Mouse (Mus musculus) neutrophil, adult 5-6 weeks (primary cell): Measurements from ENCODE around the gene Efcab8. TPM values are rescaled to one million over a fixed set of nuclear protein-coding genes. Genes with fewer than 3 reads are reported as not detected.
"Not testable (repeated sequence)": the region's sequence is repeated elsewhere in the genome, so short reads cannot be mapped to it uniquely, and the experiment has no call there.

ENCODE experiments used
- ATAC-seq: fragments of 151-379, 151-347 bp; 2 replicates; pipeline ENCODE4 v1.8.0; 2017; ENCODE audit warnings: mild to moderate bottlenecking, moderate TSS enrichment; ENCODE audit not compliant: insufficient number of reproducible peaks, poor library complexity, low FRiP score, severe bottlenecking; ENCODE audit errors: extremely low read depth
- total RNA-seq: library from RNA; stranded (forward); fragments of 200-1000 nt; gene quantifications from 2 replicates; pipeline ENCODE4 v1.2.3, GENCODE M21; 2017

Efcab8 gene
- total RNA-seq, 1 experiment from 2014 or later, result 1.9 TPM

DNA sequence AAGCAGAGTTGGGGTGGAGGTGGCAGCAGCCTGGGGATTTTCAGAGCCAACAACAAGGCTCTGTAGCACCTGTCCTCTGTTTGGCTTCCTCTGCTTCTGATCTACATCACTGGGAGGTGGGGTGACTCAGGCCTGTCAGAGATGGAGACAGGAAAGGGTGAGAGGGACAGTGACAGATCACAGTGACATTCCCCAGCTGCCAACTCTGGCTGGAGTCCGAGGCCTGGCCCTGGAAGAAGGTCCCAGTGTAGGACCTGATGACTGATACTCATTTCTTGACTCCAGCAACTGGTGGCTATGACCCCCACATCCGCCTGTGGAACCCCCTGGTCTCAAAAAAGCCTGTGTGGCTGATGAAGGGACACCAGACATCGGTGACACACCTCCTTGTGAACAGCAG is 30.2 kb downstream of the Efcab8 start:
- ATAC-seq, result no peak

DNA sequence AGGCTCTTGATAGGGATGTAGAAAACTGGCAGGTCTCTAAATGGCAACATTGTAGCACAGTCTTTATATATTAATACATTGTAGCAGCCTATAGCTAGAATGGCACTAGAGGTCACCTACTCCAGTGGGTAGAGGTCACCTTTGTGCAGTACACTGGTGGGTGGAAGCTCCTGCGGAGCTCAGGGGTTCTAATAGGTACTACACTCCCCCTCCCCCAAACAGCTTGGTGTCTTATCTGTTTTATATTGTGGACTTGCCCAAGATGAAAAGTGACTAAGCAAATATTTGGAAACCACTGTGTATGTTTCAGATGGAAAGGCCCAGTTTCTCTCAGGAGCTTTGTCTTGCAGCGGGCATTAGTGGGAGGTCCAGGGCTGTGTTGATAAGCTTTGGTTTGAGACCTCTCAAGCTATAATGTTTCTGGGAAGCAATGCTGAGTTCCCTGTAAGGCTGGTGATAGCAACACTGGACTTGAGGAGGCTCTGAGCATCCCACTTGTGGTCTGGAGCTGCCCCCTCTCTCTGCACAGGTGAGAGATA is 42.3 kb downstream of the Efcab8 start:
- ATAC-seq, result no peak

DNA sequence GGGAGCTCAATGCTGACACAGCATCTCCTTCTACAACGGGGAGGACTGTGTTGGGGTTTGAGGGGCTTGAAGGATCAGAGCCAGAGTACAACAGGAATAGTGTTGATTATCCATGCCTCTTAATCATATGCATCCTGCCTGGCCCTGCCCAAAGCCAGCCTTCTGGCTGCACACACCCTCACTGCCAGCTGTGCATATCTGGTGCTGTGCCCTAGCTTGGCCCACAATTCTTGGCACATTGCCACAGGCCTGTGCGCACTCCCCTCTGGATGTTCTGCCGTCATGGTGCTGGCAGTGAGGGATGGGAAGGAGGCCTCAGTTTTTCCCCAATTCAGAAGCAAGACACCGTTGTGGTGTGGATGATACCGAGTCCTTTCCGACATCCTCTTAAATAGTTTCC is 44.9 kb downstream of the Efcab8 start:
- no peak for ATAC-seq

DNA sequence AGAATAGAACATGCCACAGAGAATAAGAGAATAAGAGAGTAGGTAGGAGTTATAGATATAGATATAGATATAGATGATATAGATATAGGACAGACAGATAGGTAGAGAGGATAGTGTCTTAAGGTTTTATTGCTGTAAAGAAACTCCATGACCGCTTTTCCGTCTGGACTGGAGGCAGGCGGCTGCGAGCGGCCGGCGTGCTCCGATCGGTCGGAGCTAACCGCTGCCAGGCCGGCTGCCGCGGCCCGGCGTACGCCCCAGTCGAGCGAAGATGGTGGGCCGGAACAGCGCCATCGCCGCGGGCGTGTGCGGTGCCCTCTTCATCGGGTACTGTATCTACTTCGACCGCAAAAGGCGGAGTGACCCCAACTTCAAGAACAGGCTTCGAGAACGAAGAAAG is 46.2 kb downstream of the Efcab8 start:
- ATAC-seq, result not testable (repeated sequence)

DNA sequence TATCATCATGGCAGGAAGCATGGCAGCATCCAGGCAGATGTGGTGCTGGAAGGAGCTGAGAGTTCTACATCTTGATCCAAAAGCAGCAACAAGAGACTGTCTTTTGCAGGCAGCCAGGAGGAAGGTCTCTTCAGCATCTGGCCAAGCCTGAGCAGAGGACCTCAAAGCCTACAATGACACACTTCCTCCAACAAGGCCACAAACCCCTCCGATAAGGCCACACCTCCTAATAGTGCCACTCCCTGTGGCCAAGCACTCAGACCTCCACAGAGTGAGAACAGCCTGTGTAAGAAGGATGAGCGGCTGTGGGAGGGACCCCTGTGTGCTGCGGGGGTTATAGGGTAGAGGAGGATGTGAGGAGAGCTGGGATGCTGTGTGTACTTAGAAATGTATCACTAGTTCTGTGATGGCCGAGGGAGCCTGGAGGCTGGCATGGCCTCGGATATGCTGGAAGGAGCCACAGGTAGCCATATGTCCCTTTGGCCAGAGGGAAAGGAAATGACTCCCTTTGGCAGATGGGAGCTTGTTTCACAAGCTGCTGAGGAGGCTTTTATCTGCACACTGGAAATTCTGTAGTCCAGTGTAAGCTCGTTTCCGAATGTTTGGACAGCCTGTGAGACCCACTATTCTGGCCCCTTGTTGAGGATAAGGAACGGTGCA is 47.6 kb downstream of the Efcab8 start:
- ATAC-seq, result no peak

DNA sequence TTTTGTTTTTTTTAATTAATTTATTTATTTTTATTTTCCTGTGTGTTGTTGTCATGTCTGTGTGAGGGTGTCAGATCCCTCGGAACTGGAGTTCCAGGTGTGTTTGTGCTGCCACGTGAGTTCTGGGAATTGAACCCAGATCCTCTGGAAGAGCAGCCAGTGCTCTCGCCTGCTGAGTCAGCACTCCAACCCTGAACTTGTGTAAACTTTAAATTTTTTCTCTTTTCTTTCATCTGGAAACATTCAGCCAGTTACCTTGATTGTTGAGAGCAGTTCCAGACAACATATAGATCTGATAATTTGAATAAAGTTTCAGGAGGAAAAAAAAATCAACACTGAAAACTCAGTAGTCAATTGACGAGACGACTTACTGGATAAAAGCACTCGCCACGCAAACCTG is 49.0 kb downstream of the Efcab8 start:
- no peak for ATAC-seq

DNA sequence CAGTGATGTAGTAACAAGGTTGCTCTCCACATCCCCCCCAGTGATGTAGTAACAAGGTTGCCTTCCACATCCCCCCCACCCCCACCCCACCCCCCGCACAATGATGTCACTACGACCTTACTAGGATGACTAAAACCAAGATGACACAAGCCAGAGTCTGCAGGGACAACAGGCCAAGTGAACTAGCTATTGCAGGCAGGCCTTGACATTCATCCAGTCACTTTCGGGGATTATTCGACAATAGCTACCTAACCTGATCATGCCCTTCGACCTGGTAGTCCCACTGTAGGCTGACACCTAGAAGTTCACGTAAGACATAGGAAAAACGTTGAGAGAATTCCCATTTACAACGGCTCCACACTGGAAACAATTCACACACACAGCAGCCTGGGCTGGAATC is 53.6 kb downstream of the Efcab8 start:
- ATAC-seq, result no peak

DNA sequence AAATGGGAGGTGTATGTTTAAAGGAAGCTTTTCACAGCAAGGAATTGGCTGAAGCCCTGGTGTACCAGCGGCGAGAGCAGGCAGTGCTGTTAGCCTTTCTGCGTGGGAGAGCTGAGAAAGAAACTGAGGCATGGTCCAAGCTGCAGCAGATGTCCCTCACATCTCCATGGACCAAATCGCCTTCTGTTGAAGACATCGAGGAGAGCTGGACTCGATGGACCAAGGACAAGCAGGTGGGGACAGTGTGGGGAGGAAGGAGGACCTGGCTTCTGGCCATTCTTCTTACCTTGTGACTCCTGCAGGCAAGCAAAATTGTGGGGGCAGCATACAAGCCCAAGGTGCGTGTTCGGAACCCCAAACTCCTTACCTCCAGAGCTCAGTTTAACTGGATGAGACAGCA is 63.1 kb downstream of the Efcab8 start:
- ATAC-seq, result no peak

DNA sequence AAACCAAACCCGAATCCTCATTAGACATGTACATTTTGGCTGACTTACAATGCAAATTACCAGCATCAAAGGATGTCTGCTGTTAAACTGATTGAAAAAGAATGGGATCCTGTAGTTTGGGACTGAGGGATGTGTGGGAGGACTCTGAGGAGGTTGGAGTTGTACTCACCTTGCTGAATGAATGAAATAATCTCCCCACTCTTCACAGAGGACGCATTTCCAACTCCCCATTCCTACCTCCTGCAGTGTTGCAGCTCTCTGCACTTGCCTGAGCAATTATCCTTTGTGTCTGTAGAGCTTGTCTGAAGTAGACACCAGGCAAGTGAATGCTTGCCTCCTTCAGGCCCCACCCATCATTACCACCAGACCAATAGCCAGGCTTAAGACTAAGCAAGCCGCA is 68.7 kb downstream of the Efcab8 start:
- ATAC-seq, result no peak

DNA sequence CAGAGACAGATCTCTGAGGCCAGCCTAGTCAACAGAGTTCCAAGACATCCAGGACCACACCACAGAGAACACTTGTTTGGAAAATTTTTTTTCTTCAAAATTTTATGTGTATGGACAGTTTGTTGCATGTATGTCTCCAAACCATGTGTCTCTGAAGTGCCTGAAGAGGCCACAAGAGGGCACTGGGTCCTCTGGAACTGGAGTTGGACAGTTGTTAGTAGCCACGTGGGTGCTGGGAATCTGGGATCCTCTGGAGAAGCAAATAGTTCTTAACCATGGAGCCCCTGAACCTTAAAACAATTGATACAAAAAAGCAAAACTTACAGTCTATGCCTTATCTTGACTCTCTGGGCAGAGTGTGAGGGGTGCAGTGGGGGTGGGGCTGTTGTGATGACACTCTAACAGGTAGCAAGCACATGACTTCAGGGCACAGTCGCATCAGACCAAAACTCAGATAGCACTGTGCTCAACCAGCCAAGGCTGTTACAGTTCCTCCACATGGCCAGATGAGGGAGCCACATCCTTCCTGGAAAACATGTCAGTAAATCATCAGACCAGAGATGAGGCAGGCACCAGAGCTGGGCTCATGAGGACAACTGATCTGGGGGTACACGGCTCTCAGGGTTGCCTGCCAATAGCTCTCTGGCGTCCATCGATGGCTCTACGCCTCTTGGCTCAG is 70.8 kb downstream of the Efcab8 start:
- no peak for ATAC-seq

DNA sequence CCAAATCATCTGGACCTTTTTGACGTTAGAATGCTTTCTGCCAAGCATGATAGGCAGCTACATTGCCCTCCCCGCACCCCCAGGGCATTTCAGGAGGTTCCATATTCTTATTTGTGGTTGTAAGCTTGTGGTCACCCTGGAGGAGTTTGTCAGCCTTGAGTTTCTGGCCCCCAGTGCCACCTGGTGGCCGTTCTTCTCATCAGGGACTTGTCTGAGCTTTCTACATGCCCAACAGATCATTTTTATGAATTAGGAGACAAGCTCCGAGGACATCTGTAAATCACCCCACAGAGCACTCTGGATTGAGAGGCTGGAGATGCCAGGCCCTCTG is 71.3 kb downstream of the Efcab8 start:
- ATAC-seq, result no peak

DNA sequence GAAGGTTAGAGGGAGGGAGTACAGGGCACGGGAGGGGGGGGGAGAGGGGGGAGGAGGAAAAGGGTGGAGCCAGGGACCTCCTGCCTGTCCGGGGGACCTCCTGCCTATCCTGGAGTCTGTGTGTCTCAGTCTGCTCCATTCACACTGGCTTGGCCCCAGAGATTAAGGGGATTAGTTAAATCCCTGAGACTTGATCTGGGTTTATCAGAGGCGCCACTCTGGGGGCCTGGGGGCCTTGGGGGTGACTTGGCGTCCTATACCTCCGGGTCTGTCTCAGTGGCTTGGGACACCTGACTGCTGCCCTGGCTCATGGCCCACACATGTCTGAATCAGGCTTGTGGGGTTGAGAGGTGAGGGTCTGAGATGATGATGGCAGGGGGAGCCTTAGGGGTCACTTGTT is 73.8 kb downstream of the Efcab8 start:
- no peak for ATAC-seq

DNA sequence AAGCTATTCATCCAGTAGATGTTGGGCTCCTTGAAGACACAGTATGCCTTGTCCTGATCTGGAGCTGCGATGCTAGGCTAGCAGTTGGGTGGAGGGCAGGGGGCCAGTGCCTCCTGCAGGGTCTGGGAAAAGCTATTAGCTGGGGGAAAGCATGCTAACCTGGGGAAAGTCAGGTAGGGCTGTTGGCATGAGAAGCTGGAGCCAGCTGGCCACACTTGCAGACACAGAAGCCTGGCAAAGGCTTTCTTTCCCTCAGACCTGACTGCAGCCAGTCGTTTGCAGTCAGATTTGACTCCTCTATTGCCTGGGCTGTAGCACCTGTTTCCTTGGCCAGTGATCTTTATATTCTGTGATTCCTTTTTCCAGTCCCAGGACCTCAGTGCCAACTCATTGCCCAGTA is 79.8 kb downstream of the Efcab8 start:
- no peak for ATAC-seq

DNA sequence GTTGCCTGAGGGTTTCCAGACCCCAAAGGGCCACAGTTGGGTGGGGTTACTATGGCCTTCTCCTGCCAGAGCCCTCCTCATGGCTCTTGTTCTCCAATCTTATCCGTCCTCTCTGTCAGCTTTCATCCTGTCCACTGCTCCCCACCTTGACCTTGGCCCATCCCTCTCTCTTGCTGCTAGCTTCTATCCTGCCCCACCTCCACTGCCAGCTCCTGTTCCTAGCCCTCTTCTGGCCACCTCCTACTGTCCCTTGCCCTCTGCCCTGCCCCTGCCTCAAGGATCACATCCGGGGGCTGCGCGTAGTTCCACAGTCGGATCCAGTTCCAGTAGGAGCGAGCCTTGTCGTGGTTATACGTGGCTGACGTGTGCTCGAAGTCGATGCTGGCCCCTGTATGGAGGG is 80.6 kb downstream of the Efcab8 start:
- no peak for ATAC-seq

DNA sequence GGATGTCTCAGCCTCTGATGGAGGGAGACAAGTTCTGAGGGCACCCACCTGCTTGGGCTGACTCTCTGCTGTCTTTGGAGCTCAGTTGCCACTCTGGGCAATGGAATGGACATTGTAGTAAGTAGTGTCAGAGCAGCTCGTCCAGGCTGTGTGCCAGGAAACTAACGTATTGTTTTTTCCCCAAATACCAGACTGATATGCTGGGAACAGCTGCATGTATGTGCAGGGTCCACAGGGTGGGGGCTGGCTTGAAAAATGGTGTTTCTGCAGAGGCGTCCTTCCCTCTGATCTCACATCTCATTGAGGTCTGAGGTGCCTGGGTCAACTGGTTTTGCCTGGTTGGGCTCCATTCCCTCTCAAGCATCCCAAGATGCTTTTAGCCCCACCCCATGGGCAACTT is 81.0 kb downstream of the Efcab8 start:
- no peak for ATAC-seq

DNA sequence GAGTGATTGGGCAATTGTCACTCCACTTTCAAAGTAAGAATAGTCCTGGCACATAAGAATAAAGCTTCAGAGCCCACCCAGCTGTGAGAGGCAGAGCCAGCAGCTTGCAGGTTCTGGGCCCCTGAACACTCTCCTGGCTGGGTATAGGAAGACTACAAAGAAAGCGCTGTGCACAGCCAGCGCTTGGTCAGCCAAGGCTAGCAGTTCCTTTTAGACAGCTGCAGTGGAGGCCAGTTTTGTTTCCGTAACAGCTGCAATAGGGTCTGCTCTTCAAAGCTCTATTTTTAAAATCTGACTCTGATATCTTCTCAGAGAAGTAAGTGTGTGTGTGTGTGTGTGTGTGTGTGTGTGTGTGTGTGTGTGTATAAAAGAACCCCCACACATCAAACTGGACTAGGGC is 82.2 kb downstream of the Efcab8 start:
- ATAC-seq, result no peak

DNA sequence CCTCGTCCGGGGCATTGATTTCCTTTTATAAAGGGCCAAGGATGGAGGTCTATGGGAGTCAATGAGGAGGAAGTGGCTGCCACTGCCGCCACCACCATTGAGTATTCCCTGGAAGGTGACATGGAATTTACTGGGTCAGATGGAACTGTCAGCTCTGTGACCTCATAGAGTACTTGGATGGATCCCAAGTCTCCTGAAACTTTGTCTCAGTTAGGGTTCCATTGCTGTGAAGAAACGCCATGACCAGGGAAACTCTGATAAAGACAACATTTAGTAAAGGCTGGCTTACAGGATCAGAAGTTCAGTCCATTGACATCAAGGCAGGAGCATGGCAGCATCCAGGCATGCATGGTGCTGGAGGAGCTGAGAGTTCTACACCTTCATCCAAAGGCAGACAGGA is 91.3 kb downstream of the Efcab8 start, which contains the start of gene Sun5:
TSS of gene Sun5 (minus strand) at position 101 of the 400 bp plus-strand sequence.
- no peak for ATAC-seq

DNA sequence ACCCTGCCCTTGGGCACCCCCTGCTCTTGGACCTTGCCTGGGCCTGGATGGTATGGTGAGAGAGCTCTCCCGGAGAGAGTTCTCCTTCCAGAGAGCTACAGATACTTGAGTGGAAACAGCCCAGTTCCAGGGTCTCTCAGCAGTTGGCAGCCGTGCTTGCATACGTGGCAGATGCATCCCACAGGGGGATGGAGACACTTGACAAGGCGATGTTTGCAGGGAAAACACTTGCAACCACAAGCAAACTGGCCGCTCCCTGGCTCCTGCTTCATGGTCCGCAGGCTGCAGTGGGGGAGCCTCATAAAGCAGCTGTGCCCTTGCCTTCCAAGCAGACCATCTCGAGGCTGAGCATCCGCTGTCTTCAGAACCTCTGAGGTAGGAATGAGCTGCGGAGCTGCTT is 95.0 kb downstream of the Efcab8 start, which contains the start of gene Bpifb2:
TSS of gene Bpifb2 (plus strand) at position 301 of the 400 bp plus-strand sequence.
- ATAC-seq, result no peak
